Mouse (Mus musculus): ENCODE results near the gene Anxa1. TPM values are rescaled to one million over a fixed set of nuclear protein-coding genes. Genes with fewer than 3 reads are reported as not detected.

Gene Anxa1
- polyA plus RNA-seq (2014; fragmentation: Nextera tagmentation; extraction: Ambion mirVana): 4.5 and 7.8 TPM in 2 replicates

DNA sequence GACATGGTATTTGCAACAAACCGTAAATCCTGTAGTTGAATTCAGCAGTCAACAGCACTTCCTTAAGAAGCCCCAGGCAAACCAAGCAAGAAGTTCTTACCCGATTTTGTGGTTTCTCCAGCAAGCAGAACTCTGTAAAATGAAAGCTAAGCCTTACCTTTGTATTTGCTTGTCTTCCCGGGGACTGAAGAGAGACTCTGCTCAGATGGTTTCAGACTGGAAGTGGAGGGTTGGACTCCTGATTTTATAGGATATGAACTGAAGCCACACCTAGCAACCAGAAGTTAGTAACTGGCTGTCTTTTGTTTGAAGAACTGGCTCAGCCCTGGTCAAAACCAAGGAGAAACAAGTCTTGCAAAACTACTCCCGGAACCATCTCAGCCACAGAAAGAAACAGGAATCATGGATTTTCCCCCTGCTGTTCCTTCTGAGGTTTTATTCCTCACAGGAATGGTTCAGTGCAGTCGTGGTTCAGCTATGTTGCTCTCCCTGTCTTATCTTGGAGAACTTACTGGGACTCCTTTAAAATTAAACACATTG lies at the start of gene Anxa1:
Gene Anxa1 (minus strand): TSS at position 490 of the 540 bp plus-strand sequence.
- no peak within 1 kb of the TSS for H3K4me3 ChIP-seq (ENCODE audit: low read depth, low read length)
- no peaks in the 10 kb centered on the region for H3K9me3 ChIP-seq (ENCODE audit: control insufficient read depth, low read length)
- WGBS: 73% methylated on average over 5 of the region's 5 CpGs
- ATAC-seq (ENCODE audit: low FRiP score): no peak
- no peaks in the 10 kb centered on the region for H3K27me3 ChIP-seq (ENCODE audit: control insufficient read depth, insufficient read depth, low read length)
- H3K27ac ChIP-seq (ENCODE audit: low read depth, low read length): no peak within 1 kb of the TSS
- H3K9ac ChIP-seq (ENCODE audit: low read depth, low read length): no peak within 1 kb of the TSS
- H3K4me1 ChIP-seq (replicated peaks; ENCODE audit: control insufficient read depth, insufficient read depth, low read length): no peaks in the 10 kb centered on the region
- no peaks in the 10 kb centered on the region for H3K36me3 ChIP-seq (ENCODE audit: control insufficient read depth, insufficient read depth, low read length)
- no peak within 1 kb of the TSS for H3K4me2 ChIP-seq (replicated peaks; ENCODE audit: low read depth, low read length)
- no peak for DNase-seq (ENCODE audit: low spot score)

DNA sequence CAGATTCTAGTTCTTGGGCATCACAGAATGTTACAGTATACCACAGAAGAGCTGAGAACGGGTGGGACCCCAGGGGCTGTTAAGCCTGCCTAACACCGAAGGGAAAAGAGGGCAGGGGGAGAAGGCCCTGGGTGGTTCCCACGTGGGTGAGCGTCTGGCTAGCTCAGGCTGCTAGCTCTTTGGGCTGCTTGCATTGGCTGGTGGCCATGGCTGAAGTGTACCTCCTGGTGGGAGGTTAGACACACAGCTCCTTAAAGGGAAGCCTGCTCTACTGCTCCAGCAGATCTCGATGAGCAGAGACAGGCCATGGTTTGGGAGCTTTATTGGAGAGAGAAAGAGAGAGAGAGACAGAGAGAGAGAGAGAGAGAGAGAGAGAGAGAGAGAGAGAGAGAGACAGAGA lies 46.3 kb upstream of the Anxa1 start:
- 56% methylated on average over 5 of the region's 5 CpGs for WGBS
- DNase-seq (ENCODE audit: low spot score) (no peak), ATAC-seq (ENCODE audit: low FRiP score) (no peak)

DNA sequence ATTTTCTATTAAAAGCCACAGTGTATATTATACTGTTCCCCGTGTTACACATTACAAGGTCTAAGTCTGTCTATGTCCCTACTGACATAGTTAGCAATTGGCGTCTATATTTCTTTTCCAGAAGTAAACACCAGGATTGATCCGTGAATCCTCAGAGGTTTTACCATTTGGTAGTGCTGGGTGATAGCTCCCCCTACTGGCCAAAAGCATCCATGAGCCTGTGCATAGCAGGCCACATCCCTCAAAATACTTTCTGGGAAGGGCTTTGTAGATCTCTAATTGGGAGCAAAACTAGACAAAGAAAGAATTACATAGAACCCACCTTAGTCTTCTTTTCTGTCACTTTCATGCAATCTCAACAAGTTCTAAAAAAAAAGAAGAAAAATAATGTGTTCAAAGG lies 43.8 kb upstream of the Anxa1 start:
- no peaks in the 10 kb centered on the region for H3K9me3 ChIP-seq (ENCODE audit: control insufficient read depth, low read length)
- no peak overlapping the region for H3K4me2 ChIP-seq (replicated peaks; ENCODE audit: low read depth, low read length)
- no peak overlapping the region for H3K4me3 ChIP-seq (ENCODE audit: low read depth, low read length)
- WGBS: 17% methylated on average over 3 of the region's 3 CpGs
- ATAC-seq (ENCODE audit: low FRiP score) (peak; percentile 61), DNase-seq (ENCODE audit: low spot score) (peak; percentile 77)
- H3K27ac ChIP-seq (ENCODE audit: low read depth, low read length): no peak overlapping the region
- no peak overlapping the region for H3K9ac ChIP-seq (ENCODE audit: low read depth, low read length)
- H3K4me1 ChIP-seq (replicated peaks; ENCODE audit: control insufficient read depth, insufficient read depth, low read length): no peaks in the 10 kb centered on the region
- H3K36me3 ChIP-seq (ENCODE audit: control insufficient read depth, insufficient read depth, low read length): no peaks in the 10 kb centered on the region
- no peaks in the 10 kb centered on the region for H3K27me3 ChIP-seq (ENCODE audit: control insufficient read depth, insufficient read depth, low read length)

More for the DNA sequence above, 46.3 kb upstream of the Anxa1 start:
- Histone ChIP-seq H3K4me1 (replicated peaks; ENCODE audit: control insufficient read depth, insufficient read depth, low read length) (no peaks in the 10 kb centered on the region), H3K4me2 (replicated peaks; ENCODE audit: low read depth, low read length) (no peak overlapping the region), H3K4me3 (ENCODE audit: low read depth, low read length) (no peak overlapping the region), H3K9ac (ENCODE audit: low read depth, low read length) (no peak overlapping the region), H3K27me3 (ENCODE audit: control insufficient read depth, insufficient read depth, low read length) (no peaks in the 10 kb centered on the region), H3K36me3 (ENCODE audit: control insufficient read depth, insufficient read depth, low read length) (no peaks in the 10 kb centered on the region), H3K9me3 (ENCODE audit: control insufficient read depth, low read length) (no peaks in the 10 kb centered on the region), H3K27ac (ENCODE audit: low read depth, low read length) (no peak overlapping the region)

DNA sequence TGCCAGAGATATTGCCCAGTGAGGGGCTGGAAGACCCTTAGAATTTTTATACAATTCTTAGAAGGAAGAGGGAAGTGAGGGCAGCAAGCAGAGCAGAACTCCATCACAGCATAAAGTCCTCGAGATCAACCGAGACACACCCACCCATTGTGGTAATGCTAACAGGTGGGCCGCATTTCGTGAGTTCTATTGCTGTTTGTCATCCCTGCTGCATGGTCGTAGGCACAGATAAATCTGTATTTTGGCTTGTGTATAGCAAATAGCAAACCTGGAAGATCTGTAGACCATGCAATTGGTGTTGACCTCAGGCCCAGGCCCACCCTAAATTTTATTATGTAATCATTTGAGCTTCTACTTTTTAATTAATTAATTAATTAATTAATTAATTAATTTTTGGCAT lies 43.2 kb upstream of the Anxa1 start:
- Histone ChIP-seq H3K9me3 (ENCODE audit: control insufficient read depth, low read length) (no peaks in the 10 kb centered on the region), H3K36me3 (ENCODE audit: control insufficient read depth, insufficient read depth, low read length) (no peaks in the 10 kb centered on the region), H3K27ac (ENCODE audit: low read depth, low read length) (no peak overlapping the region), H3K9ac (ENCODE audit: low read depth, low read length) (no peak overlapping the region), H3K4me2 (replicated peaks; ENCODE audit: low read depth, low read length) (no peak overlapping the region), H3K4me3 (ENCODE audit: low read depth, low read length) (no peak overlapping the region), H3K27me3 (ENCODE audit: control insufficient read depth, insufficient read depth, low read length) (no peaks in the 10 kb centered on the region), H3K4me1 (replicated peaks; ENCODE audit: control insufficient read depth, insufficient read depth, low read length) (no peaks in the 10 kb centered on the region)
- DNase-seq (ENCODE audit: low spot score) (no peak), ATAC-seq (ENCODE audit: low FRiP score) (0 out of 2 replicates have a peak, but pooled peaks have one; percentile 43)
- 80% methylated on average over 5 of the region's 5 CpGs for WGBS

DNA sequence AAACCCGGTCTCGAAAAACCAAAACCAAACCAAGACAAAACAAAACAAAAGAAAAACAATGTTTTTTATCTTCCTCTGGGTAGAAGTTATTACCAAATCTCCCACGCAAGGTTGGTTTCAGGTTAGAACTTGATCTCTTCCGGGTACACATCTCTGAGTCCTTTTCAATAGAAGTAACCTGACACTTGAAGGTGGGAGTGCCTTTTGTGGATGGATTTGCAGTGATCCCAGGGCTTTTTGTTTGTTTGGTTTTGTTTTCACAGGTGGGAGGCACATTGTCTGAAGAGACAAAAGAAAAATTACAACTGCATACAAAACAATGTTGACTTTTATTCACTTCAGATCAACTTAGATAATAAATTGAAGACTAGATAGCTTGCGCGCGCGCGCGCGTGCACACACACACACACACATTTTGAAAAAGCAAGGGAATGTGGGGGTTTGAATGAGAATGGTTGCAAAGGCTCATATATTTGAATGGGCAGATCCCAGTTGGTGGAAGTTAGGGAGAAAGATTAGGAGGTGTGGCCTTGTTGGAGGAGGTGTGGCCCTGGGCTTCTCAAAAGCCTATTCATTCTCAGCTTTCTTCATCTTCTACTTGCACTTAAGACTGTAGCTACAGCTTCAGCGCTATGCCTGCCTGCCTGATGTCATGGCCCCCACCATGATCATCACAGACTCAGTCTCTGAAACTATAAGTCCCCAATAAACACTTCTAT lies 35.9 kb upstream of the Anxa1 start:
- Histone ChIP-seq H3K4me3 (ENCODE audit: low read depth, low read length) (no peak overlapping the region), H3K9ac (ENCODE audit: low read depth, low read length) (no peak overlapping the region), H3K4me1 (replicated peaks; ENCODE audit: control insufficient read depth, insufficient read depth, low read length) (no peaks in the 10 kb centered on the region), H3K36me3 (ENCODE audit: control insufficient read depth, insufficient read depth, low read length) (no peaks in the 10 kb centered on the region), H3K27me3 (ENCODE audit: control insufficient read depth, insufficient read depth, low read length) (no peaks in the 10 kb centered on the region), H3K27ac (ENCODE audit: low read depth, low read length) (no peak overlapping the region), H3K9me3 (ENCODE audit: control insufficient read depth, low read length) (no peaks in the 10 kb centered on the region), H3K4me2 (replicated peaks; ENCODE audit: low read depth, low read length) (no peak overlapping the region)
- no peak for ATAC-seq (ENCODE audit: low FRiP score)
- 60% methylated on average over 12 of the region's 12 CpGs for WGBS
- no peak for DNase-seq (ENCODE audit: low spot score)

DNA sequence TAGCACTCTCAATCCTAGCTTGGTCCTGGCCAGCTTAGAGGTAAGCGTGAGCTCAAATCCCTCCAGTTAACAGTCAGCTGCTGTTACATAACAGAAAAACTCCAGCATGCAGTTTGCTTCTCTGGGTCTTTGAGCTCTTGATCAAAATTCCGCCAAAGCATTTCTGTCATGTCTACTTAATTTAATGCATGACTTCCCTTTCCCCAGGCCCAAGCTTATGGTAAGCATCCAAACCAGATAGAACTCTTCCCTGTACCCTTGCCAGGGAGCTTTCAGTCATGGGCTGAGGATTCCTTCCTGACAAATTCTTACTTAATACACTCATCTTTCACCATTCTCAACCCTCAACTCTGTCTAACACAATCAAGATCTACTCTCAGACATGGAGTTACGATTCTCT lies 20.5 kb upstream of the Anxa1 start:
- WGBS: 90% methylated on average over 3 of the region's 3 CpGs
- Histone ChIP-seq H3K27ac (ENCODE audit: low read depth, low read length) (no peak overlapping the region), H3K9me3 (ENCODE audit: control insufficient read depth, low read length) (no peaks in the 10 kb centered on the region), H3K36me3 (ENCODE audit: control insufficient read depth, insufficient read depth, low read length) (no peaks in the 10 kb centered on the region), H3K4me2 (replicated peaks; ENCODE audit: low read depth, low read length) (no peak overlapping the region), H3K4me1 (replicated peaks; ENCODE audit: control insufficient read depth, insufficient read depth, low read length) (no peaks in the 10 kb centered on the region), H3K9ac (ENCODE audit: low read depth, low read length) (no peak overlapping the region), H3K4me3 (ENCODE audit: low read depth, low read length) (no peak overlapping the region), H3K27me3 (ENCODE audit: control insufficient read depth, insufficient read depth, low read length) (no peaks in the 10 kb centered on the region)
- no peak for ATAC-seq (ENCODE audit: low FRiP score)
- no peak for DNase-seq (ENCODE audit: low spot score)

DNA sequence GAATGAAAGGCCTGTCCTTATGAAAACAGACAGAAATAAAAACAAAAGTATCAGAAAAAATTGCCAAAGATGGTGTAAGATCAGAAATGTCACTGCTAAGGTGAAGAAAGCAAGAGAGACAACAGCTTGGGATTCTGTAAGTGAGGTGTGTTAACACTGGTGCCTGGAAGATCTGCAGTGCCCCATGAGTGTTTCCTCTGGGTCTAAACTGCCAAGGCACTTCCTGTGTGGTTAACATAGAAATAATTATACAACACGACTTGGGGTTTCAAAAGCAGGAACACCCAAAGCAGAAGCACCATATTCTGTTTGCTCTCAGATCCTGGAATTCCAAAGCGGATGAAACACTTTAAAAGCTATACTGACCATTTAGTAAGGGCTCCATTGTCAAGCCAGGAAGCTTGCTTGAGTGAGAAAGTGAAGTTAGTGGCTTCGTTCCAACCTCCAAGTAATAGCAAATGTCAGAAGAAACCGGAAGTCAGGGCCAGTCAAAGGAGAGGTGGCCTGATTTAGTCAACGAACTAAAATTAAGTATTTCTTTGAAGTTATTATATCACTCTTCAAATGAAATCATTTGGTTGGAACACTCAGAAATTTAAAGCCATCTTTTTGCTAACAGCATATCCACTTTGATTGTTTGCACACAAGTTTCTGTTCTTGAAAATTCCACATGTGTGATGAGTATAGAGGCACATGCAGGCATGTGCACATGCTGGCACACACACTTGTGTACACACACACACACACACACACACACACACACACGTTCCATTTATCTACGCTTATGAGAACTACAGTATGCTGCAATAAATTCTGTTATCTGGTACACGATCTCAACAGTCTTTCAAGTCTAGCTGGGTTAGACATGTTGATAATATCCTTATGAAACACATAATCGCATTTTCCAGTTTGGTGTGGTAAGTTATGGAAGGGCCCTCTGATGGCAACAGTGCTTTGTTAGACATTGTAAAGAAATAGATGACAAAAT lies 19.1 kb upstream of the Anxa1 start:
- no peaks in the 10 kb centered on the region for H3K9me3 ChIP-seq (ENCODE audit: control insufficient read depth, low read length)
- ATAC-seq (ENCODE audit: low FRiP score) (no peak), DNase-seq (ENCODE audit: low spot score) (no peak)
- H3K27me3 ChIP-seq (ENCODE audit: control insufficient read depth, insufficient read depth, low read length): no peaks in the 10 kb centered on the region
- H3K4me3 ChIP-seq (ENCODE audit: low read depth, low read length): no peak overlapping the region
- no peak overlapping the region for H3K4me2 ChIP-seq (replicated peaks; ENCODE audit: low read depth, low read length)
- no peak overlapping the region for H3K27ac ChIP-seq (ENCODE audit: low read depth, low read length)
- no peaks in the 10 kb centered on the region for H3K4me1 ChIP-seq (replicated peaks; ENCODE audit: control insufficient read depth, insufficient read depth, low read length)
- H3K36me3 ChIP-seq (ENCODE audit: control insufficient read depth, insufficient read depth, low read length): no peaks in the 10 kb centered on the region
- no peak overlapping the region for H3K9ac ChIP-seq (ENCODE audit: low read depth, low read length)
- 84% methylated on average over 9 of the region's 9 CpGs for WGBS

DNA sequence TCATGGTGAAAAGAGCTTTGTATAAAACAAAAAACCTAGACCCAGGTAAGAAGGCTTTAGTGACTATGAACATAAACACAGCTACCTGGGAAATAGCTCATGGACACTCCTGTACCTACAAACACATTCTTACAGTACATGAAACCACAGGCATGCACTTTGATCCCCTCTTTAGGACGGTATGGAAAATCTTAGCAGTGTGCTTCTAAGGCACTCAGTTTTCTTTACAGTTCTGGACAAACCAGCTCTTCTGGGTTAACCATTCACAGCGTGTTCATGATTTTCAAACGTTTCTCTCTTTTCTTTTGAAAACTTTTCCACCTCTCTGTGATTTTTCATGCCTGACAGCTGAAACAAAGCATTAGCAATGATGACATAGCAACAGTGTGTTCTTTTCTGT lies 15.7 kb upstream of the Anxa1 start:
- WGBS: 40% methylated on average over 3 of the region's 3 CpGs
- Histone ChIP-seq H3K4me1 (replicated peaks; ENCODE audit: control insufficient read depth, insufficient read depth, low read length) (no peaks in the 10 kb centered on the region), H3K9ac (ENCODE audit: low read depth, low read length) (no peak overlapping the region), H3K27me3 (ENCODE audit: control insufficient read depth, insufficient read depth, low read length) (no peaks in the 10 kb centered on the region), H3K4me3 (ENCODE audit: low read depth, low read length) (no peak overlapping the region), H3K9me3 (ENCODE audit: control insufficient read depth, low read length) (no peaks in the 10 kb centered on the region), H3K4me2 (replicated peaks; ENCODE audit: low read depth, low read length) (no peak overlapping the region), H3K27ac (ENCODE audit: low read depth, low read length) (no peak overlapping the region), H3K36me3 (ENCODE audit: control insufficient read depth, insufficient read depth, low read length) (no peaks in the 10 kb centered on the region)
- ATAC-seq (ENCODE audit: low FRiP score) (no peak), DNase-seq (ENCODE audit: low spot score) (no peak)
